Mouse (Mus musculus): Measurements from ENCODE around the gene Unc5b. TPM values are rescaled to one million over a fixed set of nuclear protein-coding genes. Genes with fewer than 3 reads are reported as not detected.

The Unc5b gene
- polyA plus RNA-seq, 1 experiment from 2014 or later: 4.0 TPM

GRCm38 (mm10) chr10:60819654-60820192 is 11.7 kb downstream of the Unc5b start:
- no peak overlapping the region for H3K4me2 ChIP-seq
- no peaks in the 10 kb centered on the region for H3K36me3 ChIP-seq
- H3K9me3 ChIP-seq: no peaks in the 10 kb centered on the region
- no peak for ATAC-seq (ENCODE audit: insufficient read depth, low FRiP score, low read depth)
- no peak overlapping the region for H3K9ac ChIP-seq
- peaks cover 35% of the 10 kb centered on the region for H3K4me1 ChIP-seq
- peak overlapping the region; percentile 54; the same call in 1 of the 2 replicates for H3K27ac ChIP-seq
- H3K27me3 ChIP-seq (replicated peaks): no peaks in the 10 kb centered on the region
- no peak overlapping the region for H3K4me3 ChIP-seq (replicated peaks)
- 82% methylated on average over 12 of the region's 12 CpGs for whole genome bisulfite sequencing

- H3K4me1 ChIP-seq: peaks cover 40% of the 10 kb centered on the region
- H3K9ac ChIP-seq: no peak overlapping the region
- H3K4me2 ChIP-seq: no peak overlapping the region
- ATAC-seq (ENCODE audit: insufficient read depth, low FRiP score, low read depth): no peak
- H3K4me3 ChIP-seq (replicated peaks): no peak overlapping the region
- H3K27me3 ChIP-seq (replicated peaks): no peaks in the 10 kb centered on the region
- no peaks in the 10 kb centered on the region for H3K36me3 ChIP-seq
- H3K9me3 ChIP-seq: no peaks in the 10 kb centered on the region
- peak overlapping the region; percentile 49; the same call in 1 of the 2 replicates for H3K27ac ChIP-seq
- WGBS: 45% methylated on average over 5 of the region's 5 CpGs
These were observed 12.2 kb downstream of the Unc5b start for GRCm38 (mm10) chr10:60819179-60819578.

DNA sequence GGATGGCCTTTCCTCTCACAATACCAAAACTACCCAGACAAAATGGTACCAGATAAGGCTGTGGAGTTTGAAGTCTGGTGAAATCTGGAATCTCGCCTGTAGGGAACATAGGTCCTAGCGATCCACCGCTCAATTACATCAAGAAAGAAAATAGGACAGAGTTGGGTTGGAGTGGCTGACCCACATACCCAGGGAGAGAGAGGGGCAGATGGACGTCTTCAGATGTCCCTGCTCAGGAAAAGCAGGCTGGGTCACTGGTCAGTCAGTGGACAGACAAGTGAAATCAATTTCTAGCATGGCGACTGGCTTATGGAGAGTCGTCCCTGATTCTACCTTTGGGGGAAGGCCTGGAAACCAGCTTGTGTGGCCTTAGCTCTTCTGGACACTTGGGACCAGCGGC is 12.7 kb downstream of the Unc5b start:
- no peak for ATAC-seq (ENCODE audit: insufficient read depth, low FRiP score, low read depth)
- 89% methylated on average over 7 of the region's 7 CpGs for WGBS
- peaks cover 45% of the 10 kb centered on the region for H3K4me1 ChIP-seq
- no peak overlapping the region for H3K4me3 ChIP-seq (replicated peaks)
- H3K27ac ChIP-seq: peak overlapping the region; percentile 49; the same call in 1 of the 2 replicates
- H3K27me3 ChIP-seq (replicated peaks): no peaks in the 10 kb centered on the region
- no peaks in the 10 kb centered on the region for H3K36me3 ChIP-seq
- H3K4me2 ChIP-seq: no peak overlapping the region
- no peaks in the 10 kb centered on the region for H3K9me3 ChIP-seq
- no peak overlapping the region for H3K9ac ChIP-seq

- no peaks in the 10 kb centered on the region for H3K27me3 ChIP-seq (replicated peaks)
- no peaks in the 10 kb centered on the region for H3K9me3 ChIP-seq
- H3K4me1 ChIP-seq: peaks cover 51% of the 10 kb centered on the region
- H3K4me3 ChIP-seq (replicated peaks): no peak overlapping the region
- WGBS: 94% methylated on average over 6 of the region's 6 CpGs
- no peak for ATAC-seq (ENCODE audit: insufficient read depth, low FRiP score, low read depth)
- no peaks in the 10 kb centered on the region for H3K36me3 ChIP-seq
- H3K9ac ChIP-seq: no peak overlapping the region
- H3K4me2 ChIP-seq: no peak overlapping the region
- H3K27ac ChIP-seq: no peak overlapping the region
These were observed 13.5 kb downstream of the Unc5b start for GRCm38 (mm10) chr10:60817868-60818267.

DNA sequence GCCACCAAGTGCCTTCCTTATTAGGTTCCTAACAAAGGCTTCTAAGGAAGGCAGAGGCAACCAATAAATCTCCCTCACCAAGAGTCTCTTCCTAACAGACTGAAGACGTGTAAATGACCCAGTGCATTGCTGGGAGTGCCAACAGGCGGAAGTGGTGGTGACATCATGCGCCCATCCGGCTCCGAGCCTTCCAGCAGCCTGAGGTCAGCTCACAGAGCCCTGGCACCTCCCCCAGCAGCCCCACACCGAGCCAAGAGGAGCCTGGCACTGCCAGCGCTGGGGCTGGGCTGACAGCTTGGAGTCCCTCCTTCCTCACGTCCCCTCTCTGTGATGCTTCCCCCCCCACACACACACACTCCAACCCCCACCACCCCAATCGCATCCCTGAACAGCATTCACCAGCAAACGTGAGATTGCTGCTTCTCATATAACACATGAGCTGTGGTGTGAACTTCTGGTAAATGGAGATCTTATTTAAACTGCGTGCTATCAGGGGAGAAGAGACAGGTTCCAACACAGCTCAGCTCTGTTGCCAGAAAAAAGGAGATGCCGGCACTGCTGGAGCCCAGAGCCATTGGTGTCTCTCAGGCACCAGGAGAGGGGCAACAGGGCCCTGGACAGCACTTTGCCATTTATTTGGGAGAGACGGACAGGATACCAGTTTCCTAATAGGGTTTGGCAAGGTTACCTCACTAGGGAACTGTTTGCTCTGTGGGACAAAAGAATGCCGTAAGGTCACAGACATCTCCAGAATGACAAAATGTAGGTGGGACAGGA is 14.3 kb downstream of the Unc5b start:
- Histone ChIP-seq H3K9me3 (no peaks in the 10 kb centered on the region), H3K4me2 (no peak overlapping the region), H3K9ac (no peak overlapping the region), H3K27me3 (replicated peaks) (no peaks in the 10 kb centered on the region), H3K27ac (no peak overlapping the region), H3K4me1 (peaks cover 53% of the 10 kb centered on the region), H3K4me3 (replicated peaks) (no peak overlapping the region), H3K36me3 (no peaks in the 10 kb centered on the region)
- no peak for ATAC-seq (ENCODE audit: insufficient read depth, low FRiP score, low read depth)
- WGBS: 43% methylated on average over 14 of the region's 14 CpGs

- H3K9ac ChIP-seq: no peak overlapping the region
- H3K4me3 ChIP-seq (replicated peaks): no peak overlapping the region
- H3K27ac ChIP-seq: 0 out of 2 replicates have a peak overlapping the region, but pooled peaks have one; percentile 44
- no peak overlapping the region for H3K4me2 ChIP-seq
- H3K27me3 ChIP-seq (replicated peaks): no peaks in the 10 kb centered on the region
- no peaks in the 10 kb centered on the region for H3K9me3 ChIP-seq
- 21% methylated on average over 1 of the region's 1 CpGs for WGBS
- no peaks in the 10 kb centered on the region for H3K36me3 ChIP-seq
- H3K4me1 ChIP-seq: peaks cover 61% of the 10 kb centered on the region
- ATAC-seq (ENCODE audit: insufficient read depth, low FRiP score, low read depth): no peak; the same call in 1 of the 2 replicates
These were observed 15.5 kb downstream of the Unc5b start for GRCm38 (mm10) chr10:60815855-60816254.

DNA sequence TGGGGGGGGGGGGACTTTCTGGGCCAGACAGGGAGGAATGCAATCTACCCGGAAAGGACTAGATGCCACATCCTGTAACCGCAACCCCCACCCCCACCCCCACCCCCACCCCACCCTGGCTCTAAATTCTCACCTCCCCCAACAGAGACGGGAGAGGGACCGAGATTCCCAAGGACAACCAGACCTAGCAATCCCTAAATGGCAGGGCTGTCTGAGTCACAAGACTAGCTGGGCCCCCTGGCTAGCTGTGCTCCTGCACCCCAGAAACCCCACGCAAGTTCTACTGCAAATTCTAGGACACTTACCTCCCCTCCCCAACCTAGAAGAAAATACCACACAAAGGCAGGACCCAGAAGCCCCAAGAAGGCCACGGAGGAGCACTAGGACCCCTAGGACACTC is 16.3 kb downstream of the Unc5b start:
- no peak for ATAC-seq (ENCODE audit: insufficient read depth, low FRiP score, low read depth)
- 38% methylated on average over 6 of the region's 6 CpGs for WGBS
- Histone ChIP-seq H3K4me2 (no peak overlapping the region), H3K9ac (no peak overlapping the region), H3K4me1 (peaks cover 59% of the 10 kb centered on the region), H3K27ac (no peak overlapping the region), H3K9me3 (no peaks in the 10 kb centered on the region), H3K27me3 (replicated peaks) (no peaks in the 10 kb centered on the region), H3K36me3 (no peaks in the 10 kb centered on the region), H3K4me3 (replicated peaks) (no peak overlapping the region)

GRCm38 (mm10) chr10:60814444-60815057 is 16.8 kb downstream of the Unc5b start:
- no peak for ATAC-seq (ENCODE audit: insufficient read depth, low FRiP score, low read depth)
- no peak overlapping the region for H3K9ac ChIP-seq

GRCm38 (mm10) chr10:60813606-60814005 is 17.8 kb downstream of the Unc5b start:
- Histone ChIP-seq H3K4me1 (peaks cover 55% of the 10 kb centered on the region), H3K27ac (no peak overlapping the region; the same call in 1 of the 2 replicates), H3K9me3 (no peaks in the 10 kb centered on the region), H3K9ac (no peak overlapping the region), H3K27me3 (replicated peaks) (no peaks in the 10 kb centered on the region), H3K4me2 (no peak overlapping the region), H3K4me3 (replicated peaks) (no peak overlapping the region), H3K36me3 (no peaks in the 10 kb centered on the region)
- WGBS: 22% methylated on average over 8 of the region's 8 CpGs
- ATAC-seq (ENCODE audit: insufficient read depth, low FRiP score, low read depth): no peak

More at GRCm38 (mm10) chr10:60814444-60815057, 16.8 kb downstream of the Unc5b start:
- Histone ChIP-seq H3K9me3 (no peaks in the 10 kb centered on the region), H3K27me3 (replicated peaks) (no peaks in the 10 kb centered on the region), H3K4me3 (replicated peaks) (no peak overlapping the region), H3K4me2 (no peak overlapping the region), H3K4me1 (peaks cover 54% of the 10 kb centered on the region), H3K36me3 (no peaks in the 10 kb centered on the region), H3K27ac (peak overlapping the region; percentile 63)
- 25% methylated on average over 9 of the region's 10 CpGs for WGBS

DNA sequence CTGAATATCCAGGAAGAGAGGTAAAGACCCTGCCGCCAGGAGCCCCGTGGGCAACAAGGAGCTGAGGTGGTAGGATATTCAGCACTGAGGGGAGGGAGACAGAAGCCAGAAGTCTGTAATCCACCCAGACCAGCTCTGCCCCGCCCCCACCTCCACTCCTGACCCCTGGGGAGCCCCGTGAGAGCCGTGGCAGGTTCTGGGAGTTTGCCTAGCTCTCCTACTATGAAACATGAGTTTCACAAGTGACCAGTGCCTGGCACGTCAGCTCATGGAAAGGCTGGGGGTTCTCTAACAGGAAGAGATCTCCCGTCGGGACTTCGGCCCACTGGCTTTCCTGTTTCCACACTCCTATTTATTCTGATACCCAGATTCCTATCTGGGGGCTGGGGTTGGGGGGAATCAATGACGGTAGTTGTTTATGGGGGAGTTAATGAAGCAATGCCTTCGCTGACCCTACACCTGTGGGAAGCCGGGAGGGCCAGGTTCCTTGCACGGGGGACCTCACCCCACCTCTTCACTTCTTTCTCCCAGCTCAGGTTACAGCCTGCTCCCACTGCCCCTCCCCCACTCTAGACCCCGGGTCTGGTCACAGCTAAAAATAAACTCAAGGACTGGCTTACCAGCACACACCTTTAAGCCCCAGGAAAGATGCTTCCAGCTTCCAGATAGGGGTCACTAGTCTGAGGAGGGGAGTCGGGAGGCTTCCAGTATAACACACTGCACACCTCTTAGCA is 19.4 kb downstream of the Unc5b start:
- peaks cover 67% of the 10 kb centered on the region for H3K4me1 ChIP-seq
- ATAC-seq (ENCODE audit: insufficient read depth, low FRiP score, low read depth): no peak
- H3K9me3 ChIP-seq: no peaks in the 10 kb centered on the region
- no peak overlapping the region for H3K9ac ChIP-seq
- H3K27ac ChIP-seq: no peak overlapping the region
- no peaks in the 10 kb centered on the region for H3K36me3 ChIP-seq
- WGBS: 13% methylated on average over 15 of the region's 15 CpGs
- H3K4me2 ChIP-seq: peak overlapping the region; percentile 26
- no peak overlapping the region for H3K4me3 ChIP-seq (replicated peaks)
- H3K27me3 ChIP-seq (replicated peaks): no peaks in the 10 kb centered on the region

- Histone ChIP-seq H3K36me3 (no peaks in the 10 kb centered on the region), H3K4me2 (no peak overlapping the region; the same call in 1 of the 2 replicates), H3K27me3 (replicated peaks) (no peaks in the 10 kb centered on the region), H3K9me3 (no peaks in the 10 kb centered on the region), H3K4me3 (replicated peaks) (no peak overlapping the region), H3K27ac (peak overlapping the region; percentile 77), H3K9ac (no peak overlapping the region), H3K4me1 (peaks cover 44% of the 10 kb centered on the region)
- no peak for ATAC-seq (ENCODE audit: insufficient read depth, low FRiP score, low read depth)
- 66% methylated on average over 6 of the region's 6 CpGs for WGBS
These were observed 22.9 kb downstream of the Unc5b start for GRCm38 (mm10) chr10:60808447-60808846.

Measured in stomach, embryonic 15.5 days (tissue).